Mouse (Mus musculus) limb, embryonic 13.5 days (tissue): ENCODE results near the gene Med27. TPM values are rescaled to one million over a fixed set of nuclear protein-coding genes. Genes with fewer than 3 reads are reported as not detected.

Experiments used
- ATAC-seq: fragments of 200-750 bp; cut with Nextera tagmentation; 2 replicates; pipeline ENCODE4 v1.8.0; 2017; ENCODE audit warnings: low read depth, moderate number of reproducible peaks, moderate TSS enrichment; ENCODE audit not compliant: low FRiP score
- H3K27ac ChIP-seq: fragments of 300-500 bp; sonication (generic); 2 replicates; pipeline ENCODE4 v1.5.1; 2015; ENCODE audit warnings: inconsistent platforms, mild to moderate bottlenecking, moderate library complexity
- H3K27me3 ChIP-seq: fragments of 300-500 bp; sonication (generic); 2 replicates; pipeline ENCODE4 v1.6.1; 2015; ENCODE audit warnings: mild to moderate bottlenecking, inconsistent platforms
- H3K36me3 ChIP-seq: fragments of 300-500 bp; sonication (generic); 2 replicates; pipeline ENCODE4 v1.6.1; 2015; ENCODE audit warnings: inconsistent platforms, mild to moderate bottlenecking, moderate library complexity
- H3K4me1 ChIP-seq: fragments of 300-500 bp; sonication (generic); 2 replicates; pipeline ENCODE4 v1.6.1; 2015; ENCODE audit warnings: inconsistent platforms
- H3K4me2 ChIP-seq: fragments of 300-500 bp; sonication (generic); replicated peaks from 2 replicates; pipeline ENCODE4 v1.6.1; 2015; ENCODE audit warnings: inconsistent platforms, mild to moderate bottlenecking, moderate library complexity
- H3K4me3 ChIP-seq: fragments of 300-500 bp; sonication (generic); 2 replicates; pipeline ENCODE4 v1.5.1; 2015; ENCODE audit warnings: moderate library complexity, mild to moderate bottlenecking, inconsistent platforms
- H3K9ac ChIP-seq: fragments of 300-500 bp; sonication (generic); 2 replicates; pipeline ENCODE4 v1.6.1; 2015; ENCODE audit warnings: mild to moderate bottlenecking, inconsistent platforms
- H3K9me3 ChIP-seq: fragments of 300-500 bp; sonication (generic); 2 replicates; pipeline ENCODE4 v1.6.1; 2016; ENCODE audit warnings: inconsistent platforms
- WGBS: fragments of 180-500 bp; shearing (Covaris S2); methylation state at CpG from one replicate; pipeline ENCODE4 v1.1.7; 2015; 5-methylcytosine and 5-hydroxymethylcytosine counted together
- polyA plus RNA-seq: library from polyadenylated mRNA; unstranded; fragments of >200 nt; fragmentation: Nextera tagmentation; extraction: Ambion mirVana; gene quantifications from 2 replicates; pipeline ENCODE4 v1.2.1, GENCODE M21; 2015

The Med27 gene
- 53.5 and 55.6 TPM in 2 replicates for polyA plus RNA-seq

DNA sequence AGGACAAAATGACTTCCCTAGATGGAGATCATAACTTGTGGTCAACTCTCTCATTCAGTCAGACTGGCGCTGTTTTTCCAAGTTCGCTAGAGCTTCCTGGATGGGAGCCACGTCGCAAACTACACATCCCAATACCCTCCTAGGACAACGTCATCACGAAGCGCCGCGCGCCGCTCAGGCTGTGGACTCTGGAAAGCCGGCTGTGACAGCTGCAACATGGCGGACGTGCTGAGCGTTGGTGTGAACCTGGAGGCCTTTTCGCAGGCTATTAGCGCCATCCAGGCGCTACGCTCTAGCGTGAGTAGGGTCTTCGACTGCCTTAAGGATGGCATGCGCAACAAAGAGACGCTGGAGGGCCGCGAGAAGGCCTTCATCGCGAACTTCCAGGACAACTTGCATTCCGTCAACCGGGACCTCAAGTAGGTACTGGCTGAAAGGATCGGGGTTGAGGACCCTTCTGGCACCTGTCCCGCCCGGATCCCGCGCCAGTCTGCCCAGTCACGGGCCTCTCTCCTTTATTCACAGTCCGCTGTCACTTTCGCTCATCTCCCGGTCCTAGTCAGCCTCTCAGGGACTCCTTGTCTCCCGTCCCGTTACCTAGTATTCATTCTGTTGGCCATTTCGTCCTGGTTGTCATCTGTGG, at the start of gene Med27:
Med27 (plus strand) TSS at position 191 of the 643 bp plus-strand sequence.
- no peak within 1 kb of the TSS for H3K27ac ChIP-seq
- 1% methylated on average over 41 of the region's 41 CpGs for WGBS
- peaks cover 18% of the 10 kb centered on the region for H3K36me3 ChIP-seq
- H3K9ac ChIP-seq: peak within 1 kb of the TSS; percentile 78
- no peaks in the 10 kb centered on the region for H3K9me3 ChIP-seq
- H3K4me2 ChIP-seq: peak within 1 kb of the TSS; percentile 94
- peaks cover 8% of the 10 kb centered on the region for H3K4me1 ChIP-seq
- H3K4me3 ChIP-seq: peak within 1 kb of the TSS; percentile 88
- H3K27me3 ChIP-seq: no peaks in the 10 kb centered on the region
- peak; percentile 91 for ATAC-seq

- WGBS: 47% methylated on average over 7 of the region's 7 CpGs
- Histone ChIP-seq H3K4me1 (no peaks in the 10 kb centered on the region), H3K27ac (no peak overlapping the region), H3K27me3 (no peaks in the 10 kb centered on the region), H3K9me3 (no peaks in the 10 kb centered on the region), H3K4me2 (no peak overlapping the region), H3K9ac (no peak overlapping the region), H3K36me3 (no peaks in the 10 kb centered on the region), H3K4me3 (no peak overlapping the region)
- ATAC-seq: no peak
Observed at GRCm38 (mm10) chr2:29309966-29310365, 36.7 kb upstream of the Med27 start.

- 86% methylated on average over 5 of the region's 5 CpGs for WGBS
- H3K4me1 ChIP-seq: no peaks in the 10 kb centered on the region
- ATAC-seq: no peak
- H3K4me3 ChIP-seq: no peak overlapping the region
- no peaks in the 10 kb centered on the region for H3K27me3 ChIP-seq
- H3K9me3 ChIP-seq: no peaks in the 10 kb centered on the region
- H3K27ac ChIP-seq: no peak overlapping the region
- H3K9ac ChIP-seq: no peak overlapping the region
- no peaks in the 10 kb centered on the region for H3K36me3 ChIP-seq
- H3K4me2 ChIP-seq: no peak overlapping the region
Observed at GRCm38 (mm10) chr2:29312058-29312457, 34.6 kb upstream of the Med27 start.

DNA sequence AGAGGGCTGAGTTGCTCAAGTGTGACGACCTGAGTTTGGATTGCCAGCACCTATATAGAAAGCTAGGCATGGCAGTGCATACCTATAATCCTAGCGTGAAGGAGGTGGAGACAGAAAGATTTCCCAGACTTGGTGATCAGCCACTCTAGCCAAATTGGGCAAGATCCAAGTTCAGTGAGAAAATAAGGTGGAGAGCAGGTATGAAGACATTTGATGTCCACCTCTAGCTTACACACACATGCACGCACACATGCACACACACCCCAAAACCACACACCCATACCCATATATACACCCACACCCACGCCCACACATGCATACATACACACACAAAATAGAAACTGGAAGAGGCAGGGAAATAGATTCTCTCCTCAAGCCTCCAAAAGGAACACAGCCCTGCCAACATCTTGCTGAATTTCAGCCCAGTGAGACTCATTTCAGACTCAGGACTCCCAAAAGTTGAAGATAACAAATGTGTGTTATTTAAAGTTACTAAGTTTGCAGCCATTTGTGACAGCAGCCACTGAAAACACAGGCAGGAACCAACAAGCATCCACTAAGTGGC, 28.6 kb upstream of the Med27 start:
- no peak overlapping the region for H3K4me3 ChIP-seq
- no peaks in the 10 kb centered on the region for H3K36me3 ChIP-seq
- no peaks in the 10 kb centered on the region for H3K27me3 ChIP-seq
- no peaks in the 10 kb centered on the region for H3K9me3 ChIP-seq
- ATAC-seq: no peak
- H3K27ac ChIP-seq: no peak overlapping the region
- WGBS: 72% methylated on average over 4 of the region's 4 CpGs
- H3K4me2 ChIP-seq: no peak overlapping the region
- no peaks in the 10 kb centered on the region for H3K4me1 ChIP-seq
- no peak overlapping the region for H3K9ac ChIP-seq

- Histone ChIP-seq H3K9ac (no peak overlapping the region), H3K27me3 (no peaks in the 10 kb centered on the region), H3K4me1 (no peaks in the 10 kb centered on the region), H3K36me3 (no peaks in the 10 kb centered on the region), H3K4me2 (no peak overlapping the region), H3K9me3 (no peaks in the 10 kb centered on the region), H3K4me3 (no peak overlapping the region), H3K27ac (no peak overlapping the region)
- ATAC-seq: no peak
- WGBS: 85% methylated on average over 3 of the region's 3 CpGs
Observed at GRCm38 (mm10) chr2:29318596-29318995, 28.0 kb upstream of the Med27 start.

DNA sequence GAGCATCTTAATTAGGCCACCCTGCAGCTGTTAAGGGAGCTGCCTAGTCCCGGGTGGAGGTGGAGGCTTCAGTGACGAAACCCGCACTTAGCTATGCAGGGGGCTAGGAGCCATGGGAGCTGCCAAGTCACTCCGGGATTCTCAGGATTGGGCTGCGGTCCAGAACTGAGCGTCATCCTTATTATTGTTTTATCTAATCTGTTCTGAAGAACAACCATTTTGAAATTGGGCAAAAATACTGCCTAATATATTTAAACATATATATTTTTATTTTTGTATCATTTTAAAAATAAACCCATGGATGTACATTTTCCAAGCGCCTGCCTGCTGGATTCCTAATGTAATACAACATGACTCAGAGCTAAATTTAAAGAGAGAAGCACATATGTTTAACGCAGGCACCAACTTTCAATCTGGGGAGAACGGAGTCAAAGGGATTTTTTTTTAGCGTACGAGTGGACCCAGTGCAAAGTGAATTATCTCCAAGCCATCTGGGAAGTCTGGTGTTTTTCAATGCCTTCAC, 26.3 kb upstream of the Med27 start:
- no peak overlapping the region for H3K4me3 ChIP-seq
- no peaks in the 10 kb centered on the region for H3K9me3 ChIP-seq
- H3K27me3 ChIP-seq: no peaks in the 10 kb centered on the region
- no peak overlapping the region for H3K4me2 ChIP-seq
- H3K36me3 ChIP-seq: no peaks in the 10 kb centered on the region
- H3K27ac ChIP-seq: no peak overlapping the region
- 62% methylated on average over 11 of the region's 11 CpGs for WGBS
- no peaks in the 10 kb centered on the region for H3K4me1 ChIP-seq
- ATAC-seq: no peak
- no peak overlapping the region for H3K9ac ChIP-seq

GRCm38 (mm10) chr2:29320780-29321179, 25.8 kb upstream of the Med27 start:
- Histone ChIP-seq H3K4me3 (no peak overlapping the region), H3K27me3 (no peaks in the 10 kb centered on the region), H3K9ac (no peak overlapping the region), H3K4me2 (no peak overlapping the region), H3K36me3 (no peaks in the 10 kb centered on the region), H3K4me1 (no peaks in the 10 kb centered on the region), H3K9me3 (no peaks in the 10 kb centered on the region), H3K27ac (no peak overlapping the region)
- 62% methylated on average over 6 of the region's 6 CpGs for WGBS
- no peak for ATAC-seq

- H3K36me3 ChIP-seq: no peaks in the 10 kb centered on the region
- no peaks in the 10 kb centered on the region for H3K27me3 ChIP-seq
- no peak overlapping the region for H3K9ac ChIP-seq
- H3K4me2 ChIP-seq: no peak overlapping the region
- no peaks in the 10 kb centered on the region for H3K4me1 ChIP-seq
- no peaks in the 10 kb centered on the region for H3K9me3 ChIP-seq
- ATAC-seq: no peak
- H3K4me3 ChIP-seq: no peak overlapping the region
- no peak overlapping the region for H3K27ac ChIP-seq
- 87% methylated on average over 2 of the region's 2 CpGs for WGBS
Observed at GRCm38 (mm10) chr2:29324456-29324855, 22.2 kb upstream of the Med27 start.

GRCm38 (mm10) chr2:29330471-29330870, 16.1 kb upstream of the Med27 start:
- H3K27me3 ChIP-seq: no peaks in the 10 kb centered on the region
- H3K36me3 ChIP-seq: no peaks in the 10 kb centered on the region
- WGBS: 89% methylated on average over 1 of the region's 1 CpGs
- no peak overlapping the region for H3K9ac ChIP-seq
- no peak overlapping the region for H3K27ac ChIP-seq
- ATAC-seq: no peak
- H3K4me1 ChIP-seq: no peaks in the 10 kb centered on the region
- H3K4me2 ChIP-seq: no peak overlapping the region
- H3K9me3 ChIP-seq: no peaks in the 10 kb centered on the region
- no peak overlapping the region for H3K4me3 ChIP-seq

- H3K4me3 ChIP-seq: no peak overlapping the region
- no peak overlapping the region for H3K4me2 ChIP-seq
- no peak for ATAC-seq
- peaks cover 3% of the 10 kb centered on the region for H3K27me3 ChIP-seq
- no peak overlapping the region for H3K9ac ChIP-seq
- no peaks in the 10 kb centered on the region for H3K36me3 ChIP-seq
- H3K4me1 ChIP-seq: no peaks in the 10 kb centered on the region
- H3K27ac ChIP-seq: no peak overlapping the region
- WGBS: 89% methylated on average over 1 of the region's 1 CpGs
- no peaks in the 10 kb centered on the region for H3K9me3 ChIP-seq
Observed at GRCm38 (mm10) chr2:29338396-29338795, 8.2 kb upstream of the Med27 start.

DNA sequence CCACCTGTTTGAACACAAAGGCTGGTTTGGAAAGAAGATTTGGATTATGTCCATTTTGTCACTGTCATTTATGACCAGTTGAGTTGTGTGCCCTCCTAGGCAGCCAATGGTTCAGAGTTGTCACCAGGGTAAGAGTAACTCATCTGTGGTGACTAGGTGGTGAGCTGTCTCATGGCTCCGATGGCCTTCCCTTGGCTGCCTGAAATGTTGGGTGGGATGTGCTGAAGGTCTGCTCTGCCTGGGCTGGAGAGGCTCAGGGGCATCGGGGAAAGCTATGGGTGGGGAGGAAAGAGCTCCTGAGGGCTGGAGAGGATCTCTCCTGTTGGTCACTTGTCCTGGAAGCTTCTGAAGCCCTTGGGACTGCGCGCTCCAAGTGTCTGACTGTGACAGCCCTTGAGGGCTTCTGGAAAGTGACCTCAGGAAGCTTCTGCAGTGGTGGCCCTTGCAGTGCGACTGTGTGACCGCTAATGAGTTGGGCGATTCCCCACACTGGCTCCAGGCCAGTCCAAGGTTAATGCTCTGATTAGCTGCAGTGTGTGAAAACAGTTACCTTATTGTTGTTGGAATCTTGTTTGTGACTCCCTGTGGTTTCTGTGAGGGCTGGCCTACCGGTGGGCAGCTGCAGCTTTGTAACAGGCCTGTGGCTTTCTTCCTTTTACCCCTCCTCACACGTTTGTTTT, 12.2 kb downstream of the Med27 start:
- Histone ChIP-seq H3K27ac (peak overlapping the region; percentile 28; the same call in 1 of the 2 replicates), H3K4me2 (no peak overlapping the region), H3K4me1 (peaks cover 12% of the 10 kb centered on the region; the same call in 1 of the 2 replicates), H3K9me3 (no peaks in the 10 kb centered on the region), H3K36me3 (peaks cover 26% of the 10 kb centered on the region), H3K4me3 (no peak overlapping the region), H3K9ac (peak overlapping the region; percentile 50; the same call in 1 of the 2 replicates), H3K27me3 (no peaks in the 10 kb centered on the region)
- WGBS: 46% methylated on average over 9 of the region's 9 CpGs
- ATAC-seq: no peak

GRCm38 (mm10) chr2:29360956-29361355, 14.3 kb downstream of the Med27 start:
- 66% methylated on average over 3 of the region's 3 CpGs for WGBS
- no peak overlapping the region for H3K4me2 ChIP-seq
- H3K4me3 ChIP-seq: no peak overlapping the region
- no peak overlapping the region for H3K27ac ChIP-seq
- ATAC-seq: no peak
- H3K9ac ChIP-seq: no peak overlapping the region
- H3K4me1 ChIP-seq: peaks cover 12% of the 10 kb centered on the region; the same call in 1 of the 2 replicates
- H3K27me3 ChIP-seq: no peaks in the 10 kb centered on the region
- no peaks in the 10 kb centered on the region for H3K9me3 ChIP-seq
- H3K36me3 ChIP-seq: peaks cover 19% of the 10 kb centered on the region
